Mouse (Mus musculus) left cerebral cortex, adult 2 months (tissue): ENCODE data around the gene Plrg1. TPM values are rescaled to one million over a fixed set of nuclear protein-coding genes. Genes with fewer than 3 reads are reported as not detected.

Experiments
- DNase-seq, 2 experiments: peaks; one replicate each; pipeline ENCODE4 v3.0.0; 2021 to 2022; ENCODE audit warnings: low spot score in 2 of 2, mixed read lengths in 1 of 2; ENCODE audit errors: extremely low spot score in 1 of 2
- H3K27ac ChIP-seq: fragments of 200-600 bp; 2 replicates; pipeline ENCODE4 v1.8.1; 2022
- H3K4me3 ChIP-seq: fragments of 200-600 bp; 2 replicates; pipeline ENCODE4 v1.8.1; 2022
- CTCF ChIP-seq: fragments of 200-600 bp; IDR thresholded peaks from 2 replicates; pipeline ENCODE4 v1.8.1; 2022; ENCODE audit warnings: antibody characterized with exemption, mild to moderate bottlenecking, moderate library complexity
- intact Hi-C: fragments of 180-260 bp; cut with DNase I; formaldehyde crosslinking; loops from one replicate; pipeline ENCODE4 v1.15.1; 2025
- total RNA-seq, 2 experiments: library from RNA; stranded (reverse); gene quantifications; 2 replicates each; pipeline ENCODE4 v1.2.3; 2021

The Plrg1 gene
- total RNA-seq, 2 experiments from 2014 or later = 39.4 to 42.4 TPM

DNA sequence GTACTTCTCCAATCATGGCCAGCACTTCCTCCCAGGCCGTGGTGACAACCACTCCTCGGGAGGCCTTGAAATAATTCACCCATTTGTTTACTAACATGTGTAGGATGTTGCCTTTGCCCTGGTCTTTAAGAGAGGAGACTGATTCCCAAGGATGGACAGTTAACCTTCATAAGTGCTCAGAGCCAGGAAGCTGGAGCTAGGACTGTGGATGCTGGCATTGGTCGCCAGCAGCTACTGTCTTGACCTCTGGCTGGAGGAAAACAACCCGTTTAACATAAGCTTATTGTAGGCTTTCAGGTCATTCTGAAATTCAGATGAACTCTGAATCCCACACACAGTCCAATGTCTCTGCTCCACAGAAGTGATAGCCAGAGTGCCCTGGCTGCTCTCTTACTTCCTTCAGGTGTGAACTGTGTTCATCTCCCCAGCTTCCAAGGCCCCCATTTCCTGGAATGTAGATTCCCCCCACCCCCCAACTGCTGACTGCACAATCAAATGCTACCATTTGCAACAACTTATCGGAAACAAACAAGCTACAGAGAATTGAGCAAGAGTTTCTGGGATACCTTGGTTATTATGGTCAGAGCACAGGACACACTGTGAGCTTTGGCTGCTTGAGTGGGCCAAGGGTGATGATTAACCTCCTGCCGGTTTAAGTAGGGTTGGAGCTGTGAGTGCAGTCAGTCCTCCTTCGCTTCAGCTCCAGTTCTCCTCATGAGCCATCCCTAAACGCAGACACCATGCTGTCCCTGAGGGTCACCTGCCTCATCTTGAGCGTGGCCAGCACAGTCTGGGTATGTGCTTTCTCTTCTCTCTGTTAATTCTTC, 29.6 kb upstream of the Plrg1 start, which contains the start of gene Fga:
Gene Fga (plus strand): TSS at position 602 of the 827 bp plus-strand sequence.
- no peak for TF ChIP-seq CTCF
- H3K27ac ChIP-seq = no peak within 1 kb of the TSS
- no peak for DNase-seq
- H3K4me3 ChIP-seq = no peak within 1 kb of the TSS
- intact Hi-C loops = no loop called here

DNA sequence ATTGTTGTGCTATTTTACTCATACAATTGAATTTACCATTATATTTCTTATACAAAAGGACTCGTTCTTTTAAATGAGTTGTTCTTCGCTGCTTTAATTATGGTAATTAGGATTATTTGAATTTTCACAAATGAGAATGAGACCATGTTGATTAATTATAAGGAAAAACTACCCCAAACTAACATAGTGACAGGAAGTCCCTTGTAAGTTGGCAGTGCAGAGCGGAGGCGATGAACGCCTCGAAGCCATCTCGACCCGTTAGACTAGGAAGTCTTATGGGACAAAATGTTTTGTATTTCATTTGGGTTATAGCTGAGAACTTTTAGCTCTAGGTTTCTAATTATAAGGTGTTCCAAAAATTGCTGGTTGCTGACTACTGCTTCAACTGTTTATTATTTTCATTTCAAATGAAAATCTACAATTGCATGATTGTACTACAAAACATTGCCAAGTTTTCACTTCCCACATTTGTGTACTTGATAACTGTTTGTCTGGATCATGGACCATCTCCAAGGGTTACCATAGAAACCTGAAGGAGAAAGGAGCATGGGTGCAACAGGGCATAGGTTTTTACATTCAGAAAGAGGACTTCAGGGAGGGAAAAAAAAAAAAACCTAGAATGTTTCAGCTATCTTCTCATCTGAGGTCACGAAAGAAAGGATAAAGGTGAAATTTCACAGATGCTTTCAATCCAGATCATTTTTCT, 27.6 kb upstream of the Plrg1 start:
- no peak for TF ChIP-seq CTCF
- H3K27ac ChIP-seq = no peak overlapping the region
- intact Hi-C loops = no loop called here
- no peak for DNase-seq
- no peak overlapping the region for H3K4me3 ChIP-seq

DNA sequence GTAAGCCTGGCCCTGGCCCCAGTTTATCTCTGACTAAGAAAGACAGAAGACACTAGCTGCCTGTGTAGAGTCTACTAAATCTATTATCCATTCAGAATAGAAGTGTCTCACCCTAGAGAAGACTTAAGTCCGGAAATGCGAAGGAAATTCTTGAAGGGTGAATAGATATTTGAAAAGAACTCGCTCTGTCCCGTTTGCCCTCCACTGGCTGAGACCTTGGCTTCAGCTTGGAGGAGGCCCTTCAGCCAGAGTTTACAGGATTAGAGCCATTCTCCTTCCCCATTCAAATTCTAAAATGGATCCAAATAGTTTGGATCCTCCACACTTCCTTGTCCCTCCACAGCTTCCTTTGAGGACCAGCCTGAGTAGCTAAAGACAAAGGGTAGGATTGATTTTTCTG, 25.0 kb upstream of the Plrg1 start:
- H3K27ac ChIP-seq = no peak overlapping the region
- no peak for TF ChIP-seq CTCF

GRCm38 (mm10) chr3:83032746-83033308, 22.5 kb upstream of the Plrg1 start:
- no peak for DNase-seq
- TF ChIP-seq CTCF = no peak
- no peak overlapping the region for H3K27ac ChIP-seq
- intact Hi-C loops = no loop called here
- no peak overlapping the region for H3K4me3 ChIP-seq

More for the DNA sequence above, 25.0 kb upstream of the Plrg1 start:
- no peak for DNase-seq
- no peak overlapping the region for H3K4me3 ChIP-seq
- intact Hi-C loops = no loop called here

DNA sequence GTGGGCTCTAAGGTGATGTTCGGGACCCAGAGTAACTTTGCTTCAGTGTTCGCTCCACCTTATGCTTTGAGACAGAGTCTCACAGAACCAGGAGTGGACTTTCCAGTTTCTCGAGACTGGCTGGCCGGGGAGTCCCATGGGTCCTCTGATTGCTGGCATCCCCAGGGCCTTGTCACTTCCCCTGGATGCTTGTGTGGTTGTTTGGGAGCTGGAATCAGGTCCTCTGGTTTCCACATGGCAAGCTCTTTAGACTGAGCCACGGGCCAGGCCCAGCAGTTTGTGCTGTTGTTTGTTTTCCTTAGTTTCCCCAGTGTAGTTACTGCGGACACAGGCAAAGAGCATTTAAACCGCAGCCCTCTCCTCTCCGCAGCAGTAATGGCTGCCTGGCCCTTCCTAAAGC, 21.5 kb upstream of the Plrg1 start:
- intact Hi-C loops = no loop called here
- Histone ChIP-seq H3K27ac (no peak overlapping the region), H3K4me3 (no peak overlapping the region)
- no peak for DNase-seq
- TF ChIP-seq CTCF = no peak

- no peak for DNase-seq
- H3K27ac ChIP-seq = no peak overlapping the region
- no peak for TF ChIP-seq CTCF
- intact Hi-C loops = no loop called here
- no peak overlapping the region for H3K4me3 ChIP-seq
These were observed 16.5 kb upstream of the Plrg1 start for GRCm38 (mm10) chr3:83038865-83039264.

GRCm38 (mm10) chr3:83039666-83040065, 15.7 kb upstream of the Plrg1 start:
- intact Hi-C loops = no loop called here

DNA sequence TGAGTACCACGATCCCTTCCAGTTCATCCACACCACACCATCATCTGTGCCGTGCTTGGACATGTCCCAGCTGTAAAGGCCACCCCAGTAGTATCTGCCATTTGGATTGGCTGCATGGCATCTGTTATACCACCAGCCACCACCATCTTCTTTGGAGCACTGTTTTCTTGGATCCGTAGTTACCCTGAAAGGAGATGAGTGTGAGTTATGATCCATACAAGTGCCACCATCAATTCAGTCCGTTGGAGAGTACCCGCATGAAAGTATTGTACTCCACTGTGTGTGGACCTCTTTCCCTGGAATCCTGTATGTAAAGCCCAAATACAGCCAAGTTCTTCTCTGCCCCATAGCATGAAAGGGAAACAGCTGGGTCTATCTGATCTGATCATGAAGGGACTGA, 12.9 kb upstream of the Plrg1 start:
- no peak overlapping the region for H3K27ac ChIP-seq
- intact Hi-C loops = no loop called here
- TF ChIP-seq CTCF = no peak
- no peak for DNase-seq
- H3K4me3 ChIP-seq = no peak overlapping the region

More at GRCm38 (mm10) chr3:83039666-83040065, 15.7 kb upstream of the Plrg1 start:
- Histone ChIP-seq H3K4me3 (no peak overlapping the region), H3K27ac (no peak overlapping the region)
- TF ChIP-seq CTCF = no peak
- DNase-seq = no peak

GRCm38 (mm10) chr3:83046649-83047048, 8.7 kb upstream of the Plrg1 start:
- intact Hi-C loops = no loop called here
- TF ChIP-seq CTCF = no peak

GRCm38 (mm10) chr3:83049680-83050079, 5.6 kb upstream of the Plrg1 start, which contains the start of gene Fgb:
Gene Fgb, minus strand, starts transcription at chr3:83049863.
- no peak for TF ChIP-seq CTCF
- intact Hi-C loops = loop anchor here (10.0 kb wide), 2 partner anchors 645 to 865 kb away; no protein-coding TSS in a partner anchor
- no peak for DNase-seq
- no peak within 1 kb of the TSS for H3K27ac ChIP-seq
- H3K4me3 ChIP-seq = no peak within 1 kb of the TSS

More at GRCm38 (mm10) chr3:83046649-83047048, 8.7 kb upstream of the Plrg1 start:
- no peak for DNase-seq
- H3K4me3 ChIP-seq = no peak overlapping the region
- H3K27ac ChIP-seq = no peak overlapping the region

GRCm38 (mm10) chr3:83050661-83051060, 4.7 kb upstream of the Plrg1 start:
- H3K4me3 ChIP-seq = no peak overlapping the region
- DNase-seq = no peak
- no peak overlapping the region for H3K27ac ChIP-seq
- no peak for TF ChIP-seq CTCF
- intact Hi-C loops = loop anchor here (10.0 kb wide), 2 partner anchors 646 to 864 kb away; no protein-coding TSS in a partner anchor

DNA sequence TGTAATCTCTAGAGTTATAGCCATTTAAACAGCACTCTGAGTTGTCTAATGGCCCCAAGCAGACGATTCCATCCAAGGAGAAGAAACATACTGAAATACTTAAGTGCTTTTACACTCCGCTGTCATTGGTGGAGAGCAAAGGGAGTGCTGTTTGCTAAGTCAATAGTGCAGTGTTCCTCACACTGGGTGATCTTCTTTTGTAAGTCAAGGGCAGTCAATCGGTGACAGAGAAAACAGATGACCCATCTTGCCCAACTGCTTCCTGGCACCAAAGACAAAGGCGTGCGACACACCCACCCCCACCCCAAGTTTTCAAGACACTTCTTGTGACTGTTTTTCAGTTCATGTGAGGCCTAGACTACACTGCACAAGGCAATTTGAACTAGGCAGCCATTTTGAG, 3.2 kb upstream of the Plrg1 start:
- no peak for TF ChIP-seq CTCF
- H3K27ac ChIP-seq = no peak overlapping the region
- H3K4me3 ChIP-seq = no peak overlapping the region
- DNase-seq = no peak
- intact Hi-C loops = loop anchor here (2.0 to 10.0 kb wide), 3 partner anchors 173 to 863 kb away; no protein-coding TSS in a partner anchor
